Mouse (Mus musculus) layer of hippocampus, postnatal 10 days (tissue): ENCODE measurements around the gene Scube3. TPM values are rescaled to one million over a fixed set of nuclear protein-coding genes. Genes with fewer than 3 reads are reported as not detected.
A peak's percentile ranks its signal among the peaks of the same experiment; 100 is the strongest.

Experiments
- DNase-seq, 2 experiments: peaks; one replicate each; pipeline ENCODE4 v3.0.0; 2021; ENCODE audit warnings: low spot score in 2 of 2
- long read RNA-seq: library from polyadenylated mRNA; stranded (forward); transcript quantifications from one replicate; pipeline ENCODE4 v2.0.0, GENCODE M21; 2023
- total RNA-seq, 2 experiments: library from RNA; stranded (reverse); gene quantifications; 2 replicates each; pipeline ENCODE4 v1.2.3; 2021

The Scube3 gene
- total RNA-seq: 1 to 10 TPM; 2.5 to 3.5 TPM
- long read RNA-seq, partial matches to known transcripts: 0 of 1 reads
- long read RNA-seq, other reads (novel, unspliced or antisense): 1 of 1 reads

DNA sequence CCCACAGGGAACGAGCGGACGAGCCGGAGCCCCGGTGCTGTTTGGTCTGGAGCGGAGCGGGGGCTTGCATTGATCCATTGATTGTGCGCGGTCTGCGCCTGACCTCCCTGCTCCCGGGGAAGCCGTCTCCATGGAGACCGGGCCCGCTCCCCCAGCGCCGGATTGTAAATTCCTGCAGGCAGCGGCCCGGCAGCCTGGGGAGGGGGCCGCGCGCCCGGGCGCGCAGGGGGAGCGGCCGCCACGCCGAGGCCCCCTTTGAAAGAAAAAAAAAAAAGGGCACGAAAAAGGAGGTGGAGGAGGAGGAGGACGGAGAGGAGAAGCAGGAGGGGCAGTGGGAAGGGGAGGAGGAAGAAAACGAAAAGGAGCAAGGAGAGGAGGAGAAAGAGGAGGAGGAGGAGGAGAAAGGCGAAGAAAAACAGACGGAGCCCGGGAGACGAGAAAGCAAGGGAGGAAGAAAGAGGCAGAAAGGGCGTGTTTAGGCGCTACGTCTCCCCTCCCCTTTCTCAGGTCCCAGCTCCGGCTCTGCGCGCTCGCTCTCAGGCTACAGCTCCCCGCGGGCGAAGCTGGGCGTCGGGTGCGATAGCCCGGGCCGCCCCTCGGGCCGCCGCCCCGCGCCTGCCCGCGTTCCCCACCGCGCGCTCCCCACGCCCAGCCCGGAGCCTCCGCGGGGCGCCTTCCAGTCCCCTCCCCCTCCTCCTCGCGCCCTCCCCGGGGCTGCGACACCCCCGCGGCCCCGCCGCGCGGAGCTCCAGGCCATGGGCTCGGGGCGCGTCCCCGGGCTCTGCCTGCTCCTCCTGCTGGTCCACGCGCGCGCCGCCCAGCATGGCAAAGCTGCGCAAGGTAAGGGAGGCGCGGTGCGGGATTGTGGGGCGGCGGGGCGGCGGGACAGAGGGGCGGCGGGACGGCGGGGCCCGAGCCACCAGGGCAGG is at the start of gene Scube3:
TSS of gene Scube3 (plus strand) at position 371 of the 929 bp plus-strand sequence.
- no peak for DNase-seq

DNA sequence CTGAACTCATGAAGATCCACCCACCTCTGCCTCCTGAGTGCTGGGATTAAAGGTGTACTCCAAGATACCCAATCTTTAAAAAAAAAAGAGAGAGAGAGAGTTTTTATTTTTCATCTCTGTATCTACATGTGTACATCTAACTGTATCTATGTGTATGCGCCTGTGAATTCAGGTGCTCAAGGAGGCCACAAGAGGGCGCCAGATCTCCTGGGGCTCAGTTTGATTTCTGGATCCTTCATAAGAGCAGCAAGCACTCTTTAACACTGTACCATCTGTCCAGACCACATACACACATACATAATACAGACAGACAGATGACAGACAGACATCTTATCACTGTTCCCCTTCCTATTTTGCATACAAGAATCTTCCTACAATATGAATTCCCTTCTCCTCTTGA is 49.6 kb upstream of the Scube3 start:
- no peak for DNase-seq

DNA sequence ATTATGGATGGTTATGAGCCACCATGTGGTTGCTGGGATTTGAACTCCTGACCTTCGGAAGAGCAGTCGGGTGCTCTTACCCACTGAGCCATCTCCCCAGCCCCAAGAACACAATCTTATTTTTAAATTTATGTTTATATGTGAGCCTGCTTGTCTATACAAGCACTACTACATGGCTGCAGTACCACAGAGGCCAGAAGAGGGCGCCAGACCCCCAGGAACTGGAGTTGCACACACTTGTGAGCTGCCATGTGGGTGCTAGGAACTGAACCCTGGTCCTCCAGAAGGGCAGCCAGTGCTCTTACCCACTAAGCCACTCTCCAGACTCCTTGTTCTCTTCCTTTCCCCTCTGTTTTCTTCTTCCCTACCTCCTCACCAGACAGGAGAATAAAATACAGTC is 48.1 kb upstream of the Scube3 start:
- DNase-seq: no peak

DNA sequence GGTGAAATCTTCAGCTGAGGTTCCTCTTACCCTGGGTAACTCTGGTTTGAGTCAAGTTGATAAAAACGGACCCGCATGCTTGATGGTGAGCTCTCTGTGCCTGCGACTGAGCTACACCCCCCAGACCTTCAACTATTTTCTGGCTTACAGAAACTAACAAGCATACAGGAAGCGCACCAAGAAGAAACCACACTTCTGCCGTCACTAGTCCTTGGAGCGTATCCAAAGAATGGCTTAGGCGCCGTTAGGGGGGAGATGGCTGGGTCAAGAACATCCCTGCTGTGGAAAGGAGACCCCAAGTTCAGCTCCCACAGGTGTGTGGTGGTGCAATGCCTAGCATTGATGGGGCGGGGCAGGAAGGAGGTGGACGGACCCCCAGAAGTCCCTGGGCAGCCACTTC is 45.5 kb upstream of the Scube3 start:
- DNase-seq: no peak

DNA sequence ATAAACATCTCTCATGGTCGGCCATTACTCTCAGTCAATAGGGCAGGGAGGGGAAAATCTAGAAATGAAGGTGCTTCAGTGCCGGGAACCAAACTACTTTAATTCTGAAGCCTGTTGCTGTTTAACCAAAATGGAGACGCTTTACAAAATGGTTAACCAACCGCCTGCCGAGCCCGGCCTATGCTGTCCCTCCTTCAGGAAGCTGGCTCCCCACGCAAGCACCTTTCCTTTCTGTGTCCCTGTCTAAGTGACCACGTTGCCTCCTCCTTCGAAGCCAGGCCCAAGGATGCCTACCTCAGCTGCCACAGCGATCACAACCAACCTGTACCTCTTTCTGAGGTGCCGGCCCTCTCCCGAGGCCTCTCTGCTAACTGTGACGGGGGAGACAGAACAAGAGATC is 44.6 kb upstream of the Scube3 start:
- no peak for DNase-seq

DNA sequence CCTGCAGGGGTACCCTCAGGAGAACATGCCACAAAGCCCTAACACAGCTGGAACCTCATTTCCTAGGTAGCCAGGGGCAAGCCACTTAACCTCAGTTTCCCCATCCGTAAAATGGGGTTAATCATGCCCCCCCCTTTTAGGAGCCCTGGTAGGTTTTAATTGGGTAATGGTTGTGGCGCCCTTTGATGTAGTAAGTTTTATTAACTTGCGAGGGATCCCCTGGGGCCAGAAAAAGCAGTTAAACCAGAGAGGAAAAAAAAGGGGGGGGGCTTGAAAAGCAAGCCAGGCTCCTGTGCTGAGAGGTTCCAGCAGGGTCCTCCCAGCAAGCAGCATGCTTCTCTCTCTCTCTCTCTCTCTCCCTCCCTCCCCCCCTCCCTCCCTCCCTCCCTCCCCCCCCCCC is 42.9 kb upstream of the Scube3 start:
- DNase-seq: no peak

DNA sequence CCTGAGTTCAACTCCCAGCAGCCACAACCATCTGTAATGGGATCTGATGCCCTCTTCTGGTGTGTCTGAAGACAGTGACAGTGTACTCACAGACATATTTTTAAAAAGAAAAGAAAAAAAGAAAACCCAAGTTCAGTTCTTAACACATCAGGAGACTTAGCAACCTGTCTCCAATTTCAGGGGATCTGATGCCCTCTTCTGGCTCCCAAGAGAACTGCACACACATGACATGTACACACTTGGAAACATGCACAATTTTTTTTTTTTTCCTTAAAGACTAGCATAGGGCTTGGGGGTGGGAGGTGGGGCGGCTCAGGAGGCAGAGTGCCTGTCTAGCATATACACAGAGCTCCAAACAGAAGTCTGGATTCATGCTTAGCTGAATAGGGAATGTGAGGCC is 41.3 kb upstream of the Scube3 start:
- no peak for DNase-seq

DNA sequence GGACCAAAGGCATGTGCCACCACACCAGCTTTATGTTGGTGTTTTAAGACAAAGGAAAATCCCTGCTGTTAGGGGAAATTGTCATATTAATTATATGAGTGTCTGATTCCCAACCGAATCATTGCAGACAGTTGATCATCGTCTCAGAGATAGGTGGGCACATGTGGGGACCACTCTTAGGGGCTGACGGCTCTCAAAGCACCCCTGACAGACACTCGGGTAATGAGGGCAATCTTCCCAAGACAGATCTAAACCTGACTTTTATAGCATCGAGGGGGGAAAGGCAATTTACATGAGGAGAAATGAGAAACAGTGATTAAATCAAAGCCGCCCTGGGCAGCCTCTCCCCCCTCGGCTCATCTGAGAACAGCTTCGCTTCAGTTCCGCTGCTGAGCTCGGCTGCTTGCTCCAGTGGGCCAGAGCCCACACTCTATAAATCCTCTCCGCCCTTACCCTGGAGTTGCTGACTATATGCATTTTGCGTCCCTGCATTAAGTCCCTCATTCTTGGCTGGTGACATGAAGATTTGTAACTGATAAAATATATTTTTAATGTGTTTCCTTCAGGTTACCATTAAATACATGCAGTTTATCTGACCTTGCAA is 40.6 kb upstream of the Scube3 start:
- DNase-seq: no peak

DNA sequence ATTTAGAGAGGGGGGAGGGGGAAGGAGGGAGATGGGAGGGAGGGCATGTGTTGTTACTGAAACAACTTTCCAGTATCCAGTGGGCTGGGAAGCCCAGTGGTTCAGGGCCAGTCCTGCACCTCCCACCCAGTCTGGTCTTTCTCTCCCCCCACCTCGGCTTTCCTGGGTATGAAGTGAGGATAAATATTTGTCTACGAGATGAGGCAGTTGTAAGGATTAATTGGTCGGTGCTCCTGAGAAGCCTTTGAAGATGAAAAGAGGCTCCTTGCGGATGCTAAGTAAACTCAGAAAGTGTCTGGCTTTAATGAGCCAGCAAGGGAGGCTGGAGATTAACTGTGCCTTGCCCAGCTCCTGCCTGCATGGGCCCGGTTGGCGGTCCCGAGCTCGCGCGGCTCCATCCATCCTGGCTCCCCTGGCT is 40.0 kb upstream of the Scube3 start:
- DNase-seq: no peak

DNA sequence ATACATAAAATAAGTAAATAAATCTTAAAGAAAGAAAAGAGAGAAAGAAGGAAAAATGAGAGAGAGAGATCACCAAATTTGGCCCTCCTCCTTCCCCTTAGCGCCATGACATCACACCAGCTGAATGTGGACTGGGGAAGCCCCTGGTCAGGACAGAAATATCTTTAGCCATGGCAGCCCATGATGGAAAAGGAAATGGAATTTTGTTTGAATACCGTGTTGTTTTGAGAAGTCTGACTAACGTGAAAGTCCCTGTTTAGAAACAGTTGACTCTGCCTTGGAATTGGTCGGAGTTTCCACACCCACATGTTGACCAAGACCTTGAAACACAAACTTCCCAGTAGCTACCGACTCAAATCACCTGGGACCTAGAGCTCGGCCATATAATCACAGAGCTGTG is 37.5 kb upstream of the Scube3 start:
- no peak for DNase-seq

DNA sequence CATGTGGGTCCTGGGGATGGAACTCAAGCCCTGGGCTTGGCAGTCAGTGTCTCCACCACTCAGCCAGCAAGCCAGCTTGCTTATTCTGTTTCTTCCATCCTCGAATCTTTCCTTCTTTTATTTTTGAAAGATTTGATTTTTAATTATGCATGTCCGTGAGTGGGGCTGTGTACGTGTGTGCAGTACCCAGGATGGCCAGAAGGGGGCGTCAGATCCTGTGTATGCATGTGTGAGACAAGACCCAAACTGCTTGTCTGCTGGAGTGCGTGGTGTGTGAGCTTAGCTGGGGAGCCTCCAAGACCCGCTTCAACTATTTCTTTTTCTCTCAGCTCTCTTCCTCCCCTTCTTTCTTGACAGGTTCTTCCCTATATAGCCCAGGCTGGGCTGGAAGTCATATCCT is 35.6 kb upstream of the Scube3 start:
- DNase-seq: peak in 1 of 2 experiments; percentile 22

DNA sequence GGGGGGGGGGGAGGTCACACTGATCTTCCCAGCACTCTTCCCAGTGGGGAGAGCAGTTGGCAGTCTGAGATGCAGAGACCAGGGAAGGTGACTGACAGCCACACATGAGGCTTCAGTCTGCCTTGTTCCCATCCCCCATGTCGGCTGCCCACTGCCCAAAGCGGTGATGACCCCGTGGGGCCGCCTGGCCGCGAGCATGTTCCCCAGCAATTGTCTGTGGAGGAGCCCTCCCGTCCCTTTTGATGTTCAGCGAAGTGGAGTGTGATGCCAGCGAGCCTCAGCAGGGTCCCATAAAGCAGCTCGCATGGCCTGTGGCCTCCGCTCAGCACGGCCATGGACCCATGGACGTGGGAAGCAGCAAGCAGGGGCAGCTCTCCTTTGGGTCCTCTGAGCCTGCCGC is 34.7 kb upstream of the Scube3 start:
- DNase-seq: no peak

DNA sequence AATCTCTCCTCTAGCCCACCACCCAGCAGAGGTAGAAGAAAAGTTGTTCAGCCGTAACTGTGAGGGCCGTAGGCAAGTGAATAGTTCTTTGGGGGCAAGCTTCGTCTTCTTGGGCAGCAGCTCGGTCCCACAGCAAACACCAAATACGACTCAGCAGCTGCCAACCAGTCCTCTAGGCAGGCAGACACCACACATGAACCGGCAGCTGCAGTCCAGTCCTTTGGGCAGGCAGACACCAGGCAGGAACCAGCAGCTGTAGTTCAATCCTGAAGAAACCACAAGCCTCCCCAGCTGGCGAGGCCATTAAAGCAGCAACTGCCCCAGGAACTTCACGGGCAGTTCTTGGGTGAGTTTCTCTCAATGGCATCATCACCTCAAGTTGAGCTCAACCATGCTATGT is 29.7 kb upstream of the Scube3 start:
- no peak for DNase-seq

DNA sequence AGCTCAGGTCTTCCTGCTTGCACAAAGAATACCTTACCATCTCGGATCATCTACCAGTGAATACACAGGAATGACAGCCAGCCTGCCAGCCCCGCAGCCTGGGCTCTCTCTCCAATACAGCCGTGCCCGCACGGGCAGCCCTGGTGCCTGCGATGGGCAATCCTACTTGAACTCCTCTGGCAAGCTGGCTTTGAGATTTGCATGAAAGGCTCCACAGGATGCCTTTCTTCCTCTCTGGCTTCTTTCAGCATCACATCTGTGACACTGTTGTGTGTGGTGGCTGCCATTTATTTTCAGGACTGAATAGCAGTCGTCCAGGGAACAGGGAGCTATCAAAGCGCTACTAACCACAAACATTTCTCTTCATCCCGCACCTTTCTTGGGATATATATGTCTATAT is 25.6 kb upstream of the Scube3 start:
- DNase-seq: no peak

DNA sequence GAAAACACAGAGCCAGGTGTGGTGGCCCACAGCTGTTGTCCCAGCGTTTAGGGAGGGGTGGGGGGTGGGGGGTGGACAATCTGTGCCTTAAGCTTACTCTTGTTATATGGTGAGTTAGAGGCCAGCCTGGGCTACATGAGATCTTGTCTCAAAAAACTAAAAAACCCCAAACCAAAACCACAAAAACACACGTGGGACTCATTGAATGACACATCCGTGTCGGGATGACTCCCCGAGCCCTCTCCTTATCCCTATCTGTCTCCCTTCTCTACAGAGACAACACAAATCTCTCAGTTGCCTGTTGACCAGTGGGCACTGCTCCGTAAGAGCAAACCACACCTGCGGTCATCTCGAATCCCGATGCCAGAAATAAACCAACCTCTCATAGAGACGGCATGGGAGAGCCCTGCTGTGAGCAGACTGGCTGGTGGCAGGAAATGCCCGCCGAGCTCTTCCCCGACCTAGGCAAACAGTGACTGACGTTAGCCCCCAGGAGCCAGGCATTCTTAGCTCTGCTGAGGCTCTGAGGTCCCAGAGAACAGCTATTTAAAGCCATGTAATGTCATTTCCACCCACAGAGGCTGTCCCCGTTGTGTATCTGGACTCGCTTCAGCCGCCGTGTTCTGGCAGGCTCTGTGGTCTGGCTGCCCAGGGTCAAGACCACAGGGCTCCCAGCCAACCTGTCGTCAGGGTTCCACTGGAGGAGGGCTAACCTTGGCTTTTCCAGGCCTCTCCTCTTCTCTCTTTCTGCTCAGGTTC is 24.3 kb upstream of the Scube3 start:
- DNase-seq: no peak

DNA sequence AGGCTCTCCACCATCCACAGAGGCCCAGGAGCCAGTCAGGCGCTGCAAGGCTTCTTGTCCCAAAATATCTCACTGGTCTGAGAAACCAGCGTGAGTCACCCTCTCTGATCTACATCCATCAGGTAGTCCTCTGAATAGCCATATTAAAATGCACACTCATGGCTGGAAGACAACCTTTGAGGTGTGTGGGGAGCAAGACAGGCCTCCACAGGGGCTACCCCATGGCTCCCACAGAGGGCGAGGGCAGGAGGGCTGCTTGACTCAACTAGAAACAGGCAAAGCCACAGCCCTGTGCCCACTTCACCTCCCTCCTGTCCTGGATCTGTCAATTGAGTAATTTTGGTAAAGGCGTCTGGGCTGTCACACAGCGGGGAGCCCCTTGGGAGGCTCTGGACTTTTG is 21.5 kb upstream of the Scube3 start:
- no peak for DNase-seq

DNA sequence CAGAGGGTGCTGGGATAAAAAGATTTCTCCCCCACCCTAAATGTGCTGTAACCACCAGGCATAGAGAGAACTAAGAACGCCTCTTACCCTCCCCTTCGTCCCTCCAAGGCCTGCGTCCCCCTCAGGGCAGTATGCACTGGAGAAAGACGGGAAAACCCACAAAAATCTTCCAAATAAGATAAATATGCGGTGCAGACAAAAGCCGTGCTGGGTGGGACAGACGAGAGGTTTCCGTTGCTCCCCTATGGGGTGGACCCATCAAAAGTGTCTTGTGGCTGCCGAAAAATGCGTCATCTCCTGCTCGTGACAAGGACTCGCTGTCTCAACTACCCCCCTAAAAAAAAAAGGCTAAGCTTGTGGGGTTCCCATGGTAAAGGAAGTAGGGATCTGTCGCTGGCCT is 19.0 kb upstream of the Scube3 start:
- no peak for DNase-seq

DNA sequence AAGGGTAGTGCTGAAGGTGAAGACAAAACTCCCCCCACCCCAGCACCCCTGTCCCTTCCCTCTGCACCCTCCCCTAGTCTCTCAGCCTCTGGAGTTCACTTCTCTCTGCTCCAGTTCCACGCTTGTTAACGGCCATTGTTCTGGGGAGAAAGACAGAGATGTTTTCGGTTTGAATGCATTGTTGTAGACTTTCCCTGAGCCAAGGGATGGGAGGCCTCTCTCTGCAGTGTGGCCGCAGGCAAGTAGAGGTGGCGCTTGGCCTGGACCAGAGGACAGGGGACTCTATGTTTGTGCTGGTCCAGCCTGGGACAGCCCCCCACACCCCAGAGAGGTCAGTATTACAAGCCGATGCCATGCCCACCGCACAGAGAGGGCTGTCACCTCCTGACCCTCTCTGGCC is 18.3 kb upstream of the Scube3 start:
- DNase-seq: no peak

DNA sequence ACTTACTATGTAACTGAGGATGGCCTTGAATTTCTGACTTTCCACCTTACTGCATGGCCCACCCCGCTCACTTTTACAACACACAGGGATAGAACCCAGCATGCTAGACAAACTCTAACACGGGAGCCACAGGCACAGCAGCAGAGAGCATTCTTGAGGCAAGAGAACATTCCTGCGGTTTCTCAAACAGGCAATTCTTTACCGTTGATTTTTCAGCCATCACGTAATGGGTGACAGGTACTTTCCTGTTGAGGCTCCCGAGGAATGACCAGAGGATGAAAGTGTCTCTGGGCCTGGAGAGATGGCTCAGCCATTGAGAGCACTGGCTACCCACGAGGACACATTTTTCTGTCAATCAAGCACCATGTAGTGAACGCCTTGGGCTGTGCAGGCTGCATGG is 17.6 kb upstream of the Scube3 start:
- DNase-seq: no peak

DNA sequence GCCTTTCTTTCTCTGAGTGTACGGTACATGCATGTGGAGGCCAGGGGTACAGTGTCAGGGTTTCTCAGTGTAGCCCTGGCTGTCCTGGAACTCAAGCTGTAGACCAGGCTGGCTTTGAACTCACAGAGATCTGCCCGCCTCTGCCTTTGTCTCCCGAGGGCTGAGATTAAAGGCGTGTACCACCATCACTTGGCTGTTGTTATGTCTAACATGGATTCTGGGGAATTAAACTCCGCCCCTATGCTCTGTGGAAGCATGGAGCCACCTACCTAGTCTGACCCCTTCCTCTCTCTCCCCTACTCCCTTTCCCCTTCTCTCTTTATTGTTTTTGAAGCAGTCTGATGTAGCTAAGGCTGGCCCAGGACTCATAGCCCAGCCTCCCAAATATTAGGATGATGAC is 12.1 kb upstream of the Scube3 start:
- no peak for DNase-seq

DNA sequence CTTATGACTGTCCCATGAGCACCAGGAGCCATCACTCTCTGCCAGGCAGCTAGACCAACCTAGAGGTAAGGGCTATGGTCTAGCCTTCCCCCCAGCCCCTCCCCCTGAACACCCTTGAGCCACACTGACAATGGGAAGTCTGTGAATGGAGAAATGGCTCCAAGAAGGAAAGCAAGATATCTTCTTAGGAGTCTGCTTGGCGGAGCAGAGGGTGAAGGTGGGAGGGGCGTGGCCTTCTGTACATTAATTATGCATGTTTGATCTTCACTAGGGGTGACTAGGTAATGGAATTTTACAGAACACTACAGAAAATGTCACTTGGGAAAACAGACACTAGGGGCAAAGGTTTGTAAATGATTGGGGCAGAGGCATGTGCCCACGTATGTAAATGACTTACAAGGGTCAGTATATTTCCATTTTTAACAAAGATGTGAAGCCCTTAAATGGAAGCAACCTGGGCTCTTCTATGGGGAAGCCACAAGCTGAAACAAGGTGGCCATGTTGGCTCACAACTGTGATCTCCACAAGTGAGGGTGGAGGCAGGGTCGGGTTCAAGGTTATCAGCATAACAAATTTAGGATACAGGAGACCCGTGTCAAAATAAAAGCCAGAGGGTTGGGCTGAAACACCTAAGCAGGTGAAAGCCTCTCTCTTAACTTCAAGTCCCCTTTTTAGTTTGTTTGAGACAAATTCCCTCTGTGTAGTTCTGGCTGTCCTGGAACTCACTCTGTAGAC is 11.4 kb upstream of the Scube3 start:
- DNase-seq: no peak
